Mouse (Mus musculus) hindbrain, embryonic 13.5 days (tissue): ENCODE results near the gene Cic. TPM values are rescaled to one million over a fixed set of nuclear protein-coding genes. Genes with fewer than 3 reads are reported as not detected.

Experiments
- ATAC-seq: fragments of 200-750 bp; cut with Nextera tagmentation; 2 replicates; pipeline ENCODE4 v1.8.0; 2017; ENCODE audit warnings: moderate TSS enrichment; ENCODE audit not compliant: low FRiP score
- H3K27ac ChIP-seq: fragments of 300-500 bp; sonication (generic); 2 replicates; pipeline ENCODE4 v1.5.1; 2015; ENCODE audit warnings: inconsistent platforms, mild to moderate bottlenecking, moderate library complexity
- H3K27me3 ChIP-seq: fragments of 300-500 bp; sonication (generic); 2 replicates; pipeline ENCODE4 v1.6.1; 2015; ENCODE audit warnings: mild to moderate bottlenecking, inconsistent platforms
- H3K36me3 ChIP-seq: fragments of 300-500 bp; sonication (generic); 2 replicates; pipeline ENCODE4 v1.6.1; 2015; ENCODE audit warnings: mild to moderate bottlenecking, inconsistent platforms
- H3K4me1 ChIP-seq: fragments of 300-500 bp; sonication (generic); replicated peaks from 2 replicates; pipeline ENCODE4 v1.6.1; 2015; ENCODE audit warnings: inconsistent platforms
- H3K4me2 ChIP-seq: fragments of 300-500 bp; sonication (generic); 2 replicates; pipeline ENCODE4 v1.6.1; 2015; ENCODE audit warnings: inconsistent platforms, mild to moderate bottlenecking, moderate library complexity
- H3K4me3 ChIP-seq: fragments of 300-500 bp; sonication (generic); 2 replicates; pipeline ENCODE4 v1.5.1; 2015; ENCODE audit warnings: mild to moderate bottlenecking, inconsistent platforms
- H3K9ac ChIP-seq: fragments of 300-500 bp; sonication (generic); 2 replicates; pipeline ENCODE4 v1.6.1; 2015; ENCODE audit warnings: mild to moderate bottlenecking, inconsistent platforms
- H3K9me3 ChIP-seq: fragments of 300-500 bp; sonication (generic); 2 replicates; pipeline ENCODE4 v1.6.1; 2016; ENCODE audit warnings: inconsistent platforms
- WGBS: fragments of 180-500 bp; shearing (Covaris S2); methylation state at CpG from one replicate; pipeline ENCODE4 v1.1.7; 2015; 5-methylcytosine and 5-hydroxymethylcytosine counted together
- polyA plus RNA-seq: library from polyadenylated mRNA; unstranded; fragments of >200 nt; fragmentation: Nextera tagmentation; extraction: Ambion mirVana; gene quantifications from 2 replicates; pipeline ENCODE4 v1.2.1, GENCODE M21; 2015

Gene Cic
- polyA plus RNA-seq, 1 experiment from 2014 or later: 36.9 TPM

DNA sequence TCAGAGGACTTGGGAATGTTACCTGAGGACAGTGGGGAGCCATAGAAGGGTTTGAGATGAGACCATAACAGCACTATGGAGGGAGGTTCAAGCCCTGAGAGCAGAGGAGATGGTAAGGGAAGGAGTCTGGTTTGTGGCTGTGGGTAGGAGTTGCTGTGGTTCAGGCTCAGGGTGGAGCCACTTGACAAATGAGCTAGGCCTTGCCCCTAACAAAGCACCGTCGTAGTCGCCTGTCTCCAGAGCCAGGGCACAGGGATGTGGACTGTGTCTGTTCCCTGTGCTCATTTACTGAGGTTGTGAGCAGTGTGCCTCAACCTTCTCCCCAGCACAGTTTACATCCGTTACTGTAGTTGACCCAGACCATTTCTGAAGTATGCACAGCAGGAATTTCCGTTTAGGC is 7.1 kb downstream of the Cic start:
- WGBS: 60% methylated on average over 5 of the region's 5 CpGs
- ATAC-seq: no peak
- Histone ChIP-seq H3K27me3 (no peaks in the 10 kb centered on the region), H3K4me1 (peaks cover 76% of the 10 kb centered on the region), H3K9me3 (no peaks in the 10 kb centered on the region), H3K36me3 (peaks cover 40% of the 10 kb centered on the region), H3K9ac (peak overlapping the region; percentile 60), H3K4me2 (peak overlapping the region; percentile 8; the same call in 1 of the 2 replicates), H3K27ac (peak overlapping the region; percentile 12; the same call in 1 of the 2 replicates), H3K4me3 (no peak overlapping the region)

DNA sequence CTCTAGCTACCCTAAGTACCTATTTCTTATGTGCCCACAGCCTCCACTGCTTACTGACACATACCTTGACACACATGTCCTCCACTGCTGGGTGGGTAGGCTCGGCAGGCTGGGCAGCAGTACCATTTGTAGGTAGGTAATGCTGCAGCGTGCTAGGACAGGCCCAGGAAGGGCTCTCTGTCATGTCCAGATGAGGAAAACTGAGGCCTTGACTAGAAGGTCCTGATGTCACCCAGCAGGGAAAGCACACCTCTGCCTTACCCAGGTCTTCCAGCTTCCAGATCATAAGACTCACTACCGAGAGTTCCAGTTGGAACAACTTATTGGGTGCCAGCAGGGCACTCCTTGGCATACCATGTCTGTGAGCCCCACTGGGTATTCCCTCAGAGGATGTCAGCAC is 7.5 kb downstream of the Cic start:
- peak overlapping the region; percentile 60 for H3K9ac ChIP-seq
- H3K27me3 ChIP-seq: no peaks in the 10 kb centered on the region
- no peak for ATAC-seq
- H3K4me1 ChIP-seq: peaks cover 76% of the 10 kb centered on the region
- 87% methylated on average over 3 of the region's 3 CpGs for WGBS
- no peaks in the 10 kb centered on the region for H3K9me3 ChIP-seq
- peaks cover 40% of the 10 kb centered on the region for H3K36me3 ChIP-seq
- H3K4me3 ChIP-seq: no peak overlapping the region
- no peak overlapping the region for H3K4me2 ChIP-seq
- no peak overlapping the region for H3K27ac ChIP-seq

DNA sequence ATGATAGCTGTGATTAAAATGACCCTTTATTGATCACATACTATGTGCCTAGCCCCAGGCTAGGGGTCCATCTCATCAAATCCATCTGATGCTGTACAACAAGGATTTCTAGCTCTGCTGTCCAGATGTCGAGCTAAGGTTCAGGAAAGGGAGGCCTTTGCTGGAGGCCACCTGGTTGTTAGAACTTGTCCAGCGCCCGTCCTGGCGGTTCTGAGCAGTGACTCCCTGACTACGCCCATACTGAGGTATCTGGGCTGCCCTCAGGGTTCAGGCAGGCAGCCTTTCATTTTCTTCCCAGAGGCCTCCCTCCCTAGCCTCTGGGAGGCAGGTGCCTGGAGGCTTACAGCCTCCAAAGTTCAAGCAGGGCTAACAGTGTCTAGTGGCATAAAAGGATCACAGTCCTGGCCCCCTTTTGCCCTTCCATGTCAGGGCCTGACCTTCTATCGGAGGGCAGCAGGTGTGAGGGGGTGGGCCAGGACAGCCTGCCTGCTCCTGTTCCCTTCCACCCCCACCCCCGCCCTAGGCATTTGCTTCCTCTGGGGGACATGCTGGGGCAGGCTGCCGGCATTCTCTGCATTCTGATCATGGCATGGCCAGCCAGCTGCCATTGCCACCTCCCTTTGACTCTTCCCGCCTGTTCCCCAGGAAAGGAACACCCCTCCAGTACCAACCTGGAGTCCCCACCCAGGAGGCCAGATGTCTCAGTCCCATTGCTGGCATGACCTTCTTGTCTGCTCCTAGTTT is 8.2 kb downstream of the Cic start:
- Histone ChIP-seq H3K27me3 (no peaks in the 10 kb centered on the region), H3K9me3 (no peaks in the 10 kb centered on the region), H3K36me3 (peaks cover 40% of the 10 kb centered on the region), H3K4me1 (peaks cover 76% of the 10 kb centered on the region), H3K9ac (peak overlapping the region; percentile 56), H3K4me3 (no peak overlapping the region), H3K27ac (peak overlapping the region; percentile 19; the same call in 1 of the 2 replicates), H3K4me2 (no peak overlapping the region; the same call in 1 of the 2 replicates)
- WGBS: 64% methylated on average over 9 of the region's 9 CpGs
- ATAC-seq: no peak

DNA sequence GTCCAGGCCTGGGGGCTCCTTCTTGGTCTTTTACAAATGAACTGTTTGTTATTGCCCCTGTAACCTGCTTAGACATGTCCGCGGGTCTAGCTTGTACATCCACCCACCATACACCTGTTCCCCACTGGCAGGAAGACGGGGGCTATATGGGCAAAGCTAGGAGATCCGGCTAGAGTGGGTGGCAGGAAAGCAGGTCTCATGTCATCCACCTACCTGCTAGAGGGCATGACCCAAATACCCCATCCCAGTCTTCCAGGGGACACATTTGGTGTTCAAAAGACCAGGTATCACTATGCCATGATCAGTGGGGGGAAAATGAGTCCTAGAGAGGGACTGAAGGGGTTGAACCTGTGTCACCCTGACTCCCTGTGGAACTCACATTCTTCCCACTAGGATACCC is 9.9 kb downstream of the Cic start:
- no peaks in the 10 kb centered on the region for H3K9me3 ChIP-seq
- peak overlapping the region; percentile 92 for H3K4me2 ChIP-seq
- peaks cover 77% of the 10 kb centered on the region for H3K4me1 ChIP-seq
- peak overlapping the region; percentile 69; the same call in 1 of the 2 replicates for H3K4me3 ChIP-seq
- H3K36me3 ChIP-seq: peaks cover 23% of the 10 kb centered on the region
- WGBS: 90% methylated on average over 4 of the region's 4 CpGs
- ATAC-seq: no peak
- peak overlapping the region; percentile 100 for H3K27ac ChIP-seq
- peak overlapping the region; percentile 86 for H3K9ac ChIP-seq
- no peaks in the 10 kb centered on the region for H3K27me3 ChIP-seq

DNA sequence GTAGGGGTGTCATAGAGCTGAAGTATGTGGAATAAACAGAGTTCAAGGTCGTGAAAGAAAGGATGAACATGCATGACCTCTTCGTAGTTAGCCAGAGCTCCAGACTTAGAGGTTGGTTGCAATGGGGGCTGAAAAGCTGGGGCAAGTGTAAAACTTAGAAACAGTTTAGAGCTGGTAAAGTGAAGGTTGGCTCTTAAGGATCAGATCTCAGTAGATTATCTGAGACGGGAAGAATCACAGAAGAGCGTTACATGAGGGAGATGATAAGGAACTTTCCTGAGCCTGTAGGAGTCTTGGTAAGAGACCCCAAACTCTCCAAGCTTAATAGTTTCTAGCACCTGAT is 10.5 kb downstream of the Cic start:
- Histone ChIP-seq H3K9ac (peak overlapping the region; percentile 86), H3K36me3 (peaks cover 18% of the 10 kb centered on the region), H3K4me3 (peak overlapping the region; percentile 69), H3K27me3 (no peaks in the 10 kb centered on the region), H3K9me3 (no peaks in the 10 kb centered on the region), H3K4me1 (peaks cover 79% of the 10 kb centered on the region), H3K4me2 (peak overlapping the region; percentile 92), H3K27ac (peak overlapping the region; percentile 100)
- ATAC-seq: no peak
- WGBS: 14% methylated on average over 4 of the region's 4 CpGs

DNA sequence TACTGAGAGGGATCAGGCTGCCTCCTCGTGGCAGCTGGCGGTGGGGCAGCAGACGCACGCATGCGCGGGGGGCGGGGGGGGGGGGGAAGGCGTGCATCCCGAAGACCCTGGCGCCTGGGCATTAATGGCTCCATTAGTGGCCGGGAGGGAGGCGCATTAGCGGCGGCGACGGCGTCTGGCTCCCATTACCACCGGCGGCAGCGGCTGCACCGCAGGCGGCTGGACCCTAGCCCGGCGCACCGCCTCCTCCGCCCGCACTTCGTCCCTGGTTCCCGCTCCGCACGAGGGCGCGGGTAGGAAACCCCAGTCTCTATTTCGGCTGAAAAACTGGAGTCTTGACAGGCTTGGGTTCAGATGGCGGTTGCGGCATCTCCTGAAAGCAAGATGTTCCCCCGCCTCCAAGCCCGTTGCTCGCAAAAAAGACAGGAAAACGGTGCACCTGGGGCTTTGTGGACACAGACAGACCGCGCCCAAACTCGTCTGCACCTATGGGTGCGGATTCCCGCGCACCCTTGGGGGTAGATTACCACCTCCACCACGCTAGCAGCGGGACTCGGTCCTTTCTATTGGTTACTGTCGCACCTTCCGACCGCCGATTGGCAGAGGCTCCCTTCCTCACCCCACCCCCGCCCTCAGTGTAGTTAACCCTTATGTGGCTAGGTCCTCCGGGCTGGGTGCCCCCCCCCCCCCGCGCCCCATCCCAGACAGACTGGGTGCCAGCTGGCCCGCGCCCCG is 11.0 kb downstream of the Cic start:
- H3K27ac ChIP-seq: peak overlapping the region; percentile 100
- H3K4me2 ChIP-seq: peak overlapping the region; percentile 92
- peak; percentile 75 for ATAC-seq
- H3K4me1 ChIP-seq: peaks cover 79% of the 10 kb centered on the region
- no peaks in the 10 kb centered on the region for H3K27me3 ChIP-seq
- peak overlapping the region; percentile 69 for H3K4me3 ChIP-seq
- peaks cover 12% of the 10 kb centered on the region for H3K36me3 ChIP-seq
- no peaks in the 10 kb centered on the region for H3K9me3 ChIP-seq
- peak overlapping the region; percentile 86 for H3K9ac ChIP-seq
- WGBS: under 1% methylated on average over 52 of the region's 60 CpGs

DNA sequence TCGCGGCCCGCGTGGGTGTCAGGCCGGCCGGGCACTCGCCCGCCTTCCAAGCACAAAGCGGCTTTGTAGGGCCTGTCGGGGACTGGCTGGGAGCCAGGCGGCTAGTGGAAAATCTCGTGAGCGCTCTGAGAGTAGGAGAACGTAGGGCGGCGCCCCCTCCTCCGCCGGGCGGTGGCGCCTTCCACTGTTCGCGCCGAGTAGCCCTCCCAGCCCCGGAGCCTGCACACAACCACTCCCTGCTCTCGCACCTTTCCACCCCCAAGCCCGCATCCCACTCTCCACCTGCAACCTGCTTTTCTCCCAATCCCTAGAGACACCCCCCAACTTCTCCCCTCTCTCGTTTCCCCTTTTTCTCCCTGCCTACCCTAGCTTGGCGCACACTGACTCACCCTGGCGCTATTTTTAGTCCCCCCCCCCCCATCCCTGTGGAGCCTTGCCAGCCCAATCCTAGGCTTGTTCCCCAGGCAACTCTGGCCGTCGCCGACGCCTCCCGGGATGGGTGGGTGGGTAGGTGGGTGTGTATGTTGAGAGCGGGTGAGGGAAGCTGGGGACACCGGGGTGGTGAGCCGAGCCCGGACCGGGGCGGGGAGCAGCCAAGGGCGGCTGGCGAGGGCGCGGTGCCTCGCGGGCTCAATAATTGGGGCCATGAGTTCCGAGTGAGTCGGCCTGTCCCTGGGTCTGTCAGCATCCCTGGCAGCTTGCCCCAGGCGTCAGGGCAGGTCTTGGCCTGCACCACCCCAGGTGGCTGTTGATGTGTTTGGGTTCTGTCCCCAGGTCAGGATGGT is 11.8 kb downstream of the Cic start:
- WGBS: under 1% methylated on average over 44 of the region's 49 CpGs
- H3K4me1 ChIP-seq: peaks cover 79% of the 10 kb centered on the region
- peak overlapping the region; percentile 69 for H3K4me3 ChIP-seq
- H3K4me2 ChIP-seq: peak overlapping the region; percentile 92
- H3K27ac ChIP-seq: peak overlapping the region; percentile 100
- 0 out of 2 replicates have a peak, but pooled peaks cover 5% of the 10 kb centered on the region for H3K36me3 ChIP-seq
- no peaks in the 10 kb centered on the region for H3K9me3 ChIP-seq
- peak overlapping the region; percentile 86 for H3K9ac ChIP-seq
- peak; percentile 65 for ATAC-seq
- no peaks in the 10 kb centered on the region for H3K27me3 ChIP-seq

DNA sequence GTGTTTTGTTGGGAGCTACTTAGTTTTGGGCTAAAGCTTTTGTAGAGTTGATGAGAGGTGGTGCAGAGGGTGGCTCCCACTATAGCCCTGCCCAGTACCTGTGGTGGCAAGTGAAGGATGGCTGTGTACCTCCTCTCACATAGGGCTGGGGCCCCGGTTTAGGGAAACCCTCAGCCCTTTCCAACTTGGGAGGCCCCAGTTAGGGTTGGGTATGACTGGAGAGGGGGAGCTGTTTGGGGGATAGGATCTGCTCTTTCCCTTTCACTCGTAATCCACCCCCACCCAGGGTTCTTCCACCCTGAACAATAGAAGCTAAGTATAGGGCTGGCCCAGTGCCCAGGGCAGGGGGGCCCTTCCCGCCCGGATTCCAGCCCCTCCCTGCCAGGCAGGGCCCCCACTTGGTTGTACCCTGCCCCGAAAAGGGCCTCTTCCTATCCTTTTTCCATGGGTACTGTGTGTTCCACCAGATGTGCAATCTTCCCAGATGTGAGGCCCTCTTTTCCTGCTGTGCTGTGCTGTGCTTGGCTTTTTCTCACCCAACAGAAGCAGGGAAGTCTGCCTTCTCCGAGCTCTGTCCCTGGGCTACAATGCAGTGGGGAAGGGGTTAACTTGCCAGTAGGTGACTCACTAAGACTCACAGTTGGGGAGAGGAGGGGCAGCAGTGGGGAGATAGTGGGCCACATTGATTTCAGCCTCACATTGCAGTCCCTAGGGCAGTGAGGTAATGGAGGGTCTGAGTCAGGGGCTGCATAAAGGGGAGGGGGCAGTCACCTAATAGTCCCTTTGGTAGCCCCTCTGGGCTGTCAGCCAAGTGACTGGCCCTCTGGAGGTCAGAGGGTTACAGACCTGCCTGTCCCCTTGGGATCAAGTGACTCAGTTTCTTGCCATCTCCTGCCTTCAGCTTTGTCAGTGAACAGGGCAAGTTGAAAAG is 12.6 kb downstream of the Cic start:
- H3K27ac ChIP-seq: peak overlapping the region; percentile 100
- ATAC-seq: peak; percentile 3; the same call in 1 of the 2 replicates
- peak overlapping the region; percentile 69 for H3K4me3 ChIP-seq
- peaks cover 5% of the 10 kb centered on the region for H3K36me3 ChIP-seq
- H3K4me2 ChIP-seq: peak overlapping the region; percentile 92
- H3K9me3 ChIP-seq: no peaks in the 10 kb centered on the region
- 0% methylated on average over 6 of the region's 6 CpGs for WGBS
- peaks cover 79% of the 10 kb centered on the region for H3K4me1 ChIP-seq
- H3K27me3 ChIP-seq: no peaks in the 10 kb centered on the region
- peak overlapping the region; percentile 86 for H3K9ac ChIP-seq

DNA sequence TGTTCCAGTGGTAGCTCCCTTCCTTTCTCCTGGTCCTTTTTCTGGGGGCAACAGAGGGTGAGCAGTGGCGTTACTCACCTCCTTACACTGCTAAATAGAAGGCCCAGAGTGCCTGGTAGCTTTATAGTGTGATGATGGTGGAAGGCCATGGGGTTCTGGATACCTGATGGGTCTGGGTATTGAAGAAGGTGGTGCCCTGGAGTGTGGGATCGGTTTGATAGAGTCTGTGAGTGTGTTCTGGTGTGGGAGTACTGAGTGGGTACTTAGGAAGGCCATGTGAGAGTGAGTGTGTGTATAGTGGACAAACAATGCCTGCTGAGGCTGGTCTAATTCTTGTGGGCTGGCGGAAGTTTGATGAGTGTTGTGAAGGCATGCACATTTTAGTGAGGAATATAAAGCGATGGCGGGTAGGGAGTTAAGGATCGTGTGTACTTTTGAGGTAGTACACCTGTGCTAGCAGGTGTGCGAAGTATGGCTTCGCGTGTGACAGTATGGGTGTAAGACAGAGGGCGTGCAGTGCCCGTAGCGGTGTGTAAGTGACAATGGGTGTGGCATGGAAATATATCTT is 13.7 kb downstream of the Cic start:
- ATAC-seq: no peak
- H3K4me2 ChIP-seq: peak overlapping the region; percentile 92
- WGBS: 25% methylated on average over 12 of the region's 12 CpGs

DNA sequence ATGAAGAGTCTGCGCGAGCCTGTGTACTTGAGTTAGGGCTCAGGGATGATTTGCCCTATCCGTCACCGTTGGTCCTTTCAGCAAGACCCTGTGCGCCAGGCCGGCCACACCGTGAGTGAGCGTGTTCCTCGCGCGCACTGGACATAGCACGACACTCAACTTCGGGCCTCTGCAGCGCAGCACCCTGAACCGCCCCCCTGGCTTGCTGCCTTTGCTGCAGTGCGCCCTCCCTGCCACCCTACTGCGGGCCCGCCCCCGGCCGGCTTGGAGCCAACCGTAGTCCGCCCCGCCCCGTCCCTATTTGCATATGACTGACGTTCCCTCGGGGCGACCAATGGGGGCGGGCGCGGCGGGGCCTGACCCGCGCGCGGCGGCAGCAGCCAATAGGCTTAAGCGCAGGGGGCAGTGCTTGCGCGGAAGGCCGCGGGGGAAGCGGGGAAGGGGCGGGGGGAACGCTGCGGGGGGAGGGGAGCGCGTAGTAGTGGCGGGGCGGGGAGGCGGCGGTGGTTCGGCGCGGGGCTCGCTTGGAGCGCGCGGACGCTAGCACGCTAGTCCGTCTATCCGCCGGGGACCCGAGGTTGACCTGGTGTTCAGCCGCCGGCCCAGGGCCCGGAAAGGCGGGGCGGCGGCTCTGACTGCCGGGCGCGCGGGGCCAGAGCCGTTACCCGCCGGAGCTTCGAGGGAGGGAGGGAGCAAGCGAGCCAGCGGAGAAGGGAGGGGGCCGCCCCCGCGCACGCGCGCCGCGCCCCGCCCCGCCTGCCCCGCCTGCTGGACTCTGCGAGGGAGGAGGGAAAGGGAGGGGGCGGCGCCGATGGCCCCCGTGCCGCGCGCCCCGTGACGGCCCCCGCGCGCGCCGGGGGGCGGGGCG is 14.5 kb downstream of the Cic start:
- H3K9ac ChIP-seq: peak overlapping the region; percentile 86
- H3K27me3 ChIP-seq: no peaks in the 10 kb centered on the region
- peaks cover 74% of the 10 kb centered on the region for H3K4me1 ChIP-seq
- peak overlapping the region; percentile 69 for H3K4me3 ChIP-seq
- under 1% methylated on average over 60 of the region's 108 CpGs for WGBS
- peaks cover 24% of the 10 kb centered on the region for H3K36me3 ChIP-seq
- no peaks in the 10 kb centered on the region for H3K9me3 ChIP-seq
- H3K4me2 ChIP-seq: peak overlapping the region; percentile 92
- H3K27ac ChIP-seq: peak overlapping the region; percentile 100
- peak; percentile 65 for ATAC-seq

More for the DNA sequence above, 13.7 kb downstream of the Cic start:
- H3K4me3 ChIP-seq: peak overlapping the region; percentile 69
- H3K27me3 ChIP-seq: no peaks in the 10 kb centered on the region
- H3K9me3 ChIP-seq: no peaks in the 10 kb centered on the region
- peaks cover 75% of the 10 kb centered on the region for H3K4me1 ChIP-seq
- peak overlapping the region; percentile 86 for H3K9ac ChIP-seq
- H3K27ac ChIP-seq: peak overlapping the region; percentile 100
- peaks cover 16% of the 10 kb centered on the region for H3K36me3 ChIP-seq
